Mouse (Mus musculus): ENCODE results near the gene 4930486L24Rik. TPM values are rescaled to one million over a fixed set of nuclear protein-coding genes. Genes with fewer than 3 reads are reported as not detected.

The 4930486L24Rik gene
- total and polyA plus RNA-seq, 3 experiments, result not detected

- Histone ChIP-seq H3K27ac (ENCODE audit: insufficient read depth, low read depth) (no peak within 1 kb of the TSS), H3K4me3 (replicated peaks in 1 of 3; ENCODE audit: low read depth in 2 of 3, low read length in 2 of 3, poor library complexity in 1 of 3) (no peak within 1 kb of the TSS), H3K27me3 (replicated peaks) (no peaks in the 10 kb centered on the region), H3K4me1 (ENCODE audit: control insufficient read depth in 1 of 2, insufficient read depth in 2 of 2) (no peaks in the 10 kb centered on the region), H3K79me2 (replicated peaks; ENCODE audit: control insufficient read depth, extremely low read depth, insufficient read depth, poor library complexity, severe bottlenecking) (no peaks in the 10 kb centered on the region), H3K36me3 (replicated peaks in 1 of 2; ENCODE audit: control insufficient read depth in 1 of 2, insufficient read depth in 1 of 2, low read length in 1 of 2) (no peaks in the 10 kb centered on the region), H3K4me2 (ENCODE audit: insufficient read depth, low read depth, poor library complexity, severe bottlenecking) (no peak within 1 kb of the TSS), H3K9ac (ENCODE audit: insufficient read depth, low read depth) (no peak within 1 kb of the TSS), H3K9me3 (replicated peaks; ENCODE audit: low read length) (peaks cover 69% of the 10 kb centered on the region)
- dilution Hi-C loops (cut with MboI; ENCODE audit: extremely low pct_ligation_motif_present, extremely low pct_unique_long_range_greater_than_20kb, low sequenced_read_pairs) (no loop called here), in situ Hi-C loops (cut with MboI; ENCODE audit: low pct_ligation_motif_present, low pct_unique_long_range_greater_than_20kb, low sequenced_read_pairs) (no loop called here)
- no peak for DNase-seq (ENCODE audit: extremely low read depth)
- no peak for TF ChIP-seq JUND (conservative IDR thresholded peaks at IDR 0.05; ENCODE audit: low read depth, low read length)
- TF ChIP-seq PAX5 (IDR thresholded peaks at IDR 0.05; ENCODE audit: low read length), result no peak
- no peak for TF ChIP-seq MEF2A (IDR thresholded peaks at IDR 0.05; ENCODE audit: borderline replicate concordance, low read depth, low read length)
- no peak for TF ChIP-seq POLR2A (IDR thresholded peaks at IDR 0.05; ENCODE audit: low read depth, low read length)
- TF ChIP-seq ZNF384 (IDR thresholded peaks at IDR 0.05; ENCODE audit: low read depth, low read length), result no peak
- TF ChIP-seq EP300 (IDR thresholded peaks at IDR 0.05; ENCODE audit: low read length), result no peak
- TF ChIP-seq NRF1 (IDR thresholded peaks at IDR 0.05; ENCODE audit: low read depth, low read length), result no peak
- no peak for TF ChIP-seq GABPA (IDR thresholded peaks at IDR 0.05; ENCODE audit: insufficient replicate concordance, low read depth, low read length)
- no peak for TF ChIP-seq POLR2AphosphoS2 (IDR thresholded peaks at IDR 0.05; ENCODE audit: low read depth, low read length)
- TF ChIP-seq MYC (IDR thresholded peaks at IDR 0.05; ENCODE audit: low read depth, low read length), result no peak
- TF ChIP-seq CHD1 (IDR thresholded peaks at IDR 0.05; ENCODE audit: low read depth, low read length), result no peak
Observed at GRCm38 (mm10) chr13:60802749-60803148, 61.5 kb downstream of the 4930486L24Rik start, which contains the start of gene Ctsll3. TSS of gene Ctsll3 (minus strand) at chr13:60802849.

Other genes with a start within 250 kb of the 4930486L24Rik start
- gene BC051665, start 78.1 kb downstream of the 4930486L24Rik start, total RNA-seq (2012; rRNA removed), result not detected in 2 replicates
- not detected in 2 replicates for gene BC051665, start 78.1 kb downstream of the 4930486L24Rik start, total RNA-seq (2014; rRNA removed)
- not detected in 2 replicates for gene BC051665, start 78.1 kb downstream of the 4930486L24Rik start, polyA plus RNA-seq (2012; ENCODE audit: insufficient read length, low read depth)
- gene Ctsll3, start 61.6 kb downstream of the 4930486L24Rik start, total RNA-seq (2012; rRNA removed), result not detected in 2 replicates
- not detected in 2 replicates for gene Ctsll3, start 61.6 kb downstream of the 4930486L24Rik start, total RNA-seq (2014; rRNA removed)
- not detected in 2 replicates for gene Ctsll3, start 61.6 kb downstream of the 4930486L24Rik start, polyA plus RNA-seq (2012; ENCODE audit: insufficient read length, low read depth)
- not detected in 2 replicates for gene Gm49392, start 32.4 kb upstream of the 4930486L24Rik start, total RNA-seq (2012; rRNA removed)
- not detected in 2 replicates for gene Gm49392, start 32.4 kb upstream of the 4930486L24Rik start, total RNA-seq (2014; rRNA removed)
- gene Gm49392, start 32.4 kb upstream of the 4930486L24Rik start, polyA plus RNA-seq (2012; ENCODE audit: insufficient read length, low read depth), result not detected in 2 replicates
- gene Ctla2b, start 33.0 kb upstream of the 4930486L24Rik start, total RNA-seq (2012; rRNA removed), result not detected in 2 replicates
- not detected in 2 replicates for gene Ctla2b, start 33.0 kb upstream of the 4930486L24Rik start, total RNA-seq (2014; rRNA removed)
- gene Ctla2b, start 33.0 kb upstream of the 4930486L24Rik start, polyA plus RNA-seq (2012; ENCODE audit: insufficient read length, low read depth), result not detected in 2 replicates
- gene Tpbpb, start 40.4 kb upstream of the 4930486L24Rik start, total RNA-seq (2012; rRNA removed), result not detected in 2 replicates
- gene Tpbpb, start 40.4 kb upstream of the 4930486L24Rik start, total RNA-seq (2014; rRNA removed), result not detected in 2 replicates
- gene Tpbpb, start 40.4 kb upstream of the 4930486L24Rik start, polyA plus RNA-seq (2012; ENCODE audit: insufficient read length, low read depth), result not detected in 2 replicates
- gene Gm49393, start 71.1 kb upstream of the 4930486L24Rik start, total RNA-seq (2012; rRNA removed), result not detected in 2 replicates
- not detected in 2 replicates for gene Gm49393, start 71.1 kb upstream of the 4930486L24Rik start, total RNA-seq (2014; rRNA removed)
- not detected in 2 replicates for gene Gm49393, start 71.1 kb upstream of the 4930486L24Rik start, polyA plus RNA-seq (2012; ENCODE audit: insufficient read length, low read depth)
- gene Gm49391, start 72.1 kb upstream of the 4930486L24Rik start, total RNA-seq (2012; rRNA removed), result not detected in 2 replicates
- gene Gm49391, start 72.1 kb upstream of the 4930486L24Rik start, total RNA-seq (2014; rRNA removed), result not detected in 2 replicates
- gene Gm49391, start 72.1 kb upstream of the 4930486L24Rik start, polyA plus RNA-seq (2012; ENCODE audit: insufficient read length, low read depth), result not detected in 2 replicates
- not detected in 2 replicates for gene Ctla2a, start 72.2 kb upstream of the 4930486L24Rik start, total RNA-seq (2012; rRNA removed)
- not detected in 2 replicates for gene Ctla2a, start 72.2 kb upstream of the 4930486L24Rik start, total RNA-seq (2014; rRNA removed)
- gene Ctla2a, start 72.2 kb upstream of the 4930486L24Rik start, polyA plus RNA-seq (2012; ENCODE audit: insufficient read length, low read depth), result not detected in 2 replicates
- not detected in 2 replicates for gene Tpbpa, start 77.5 kb upstream of the 4930486L24Rik start, total RNA-seq (2012; rRNA removed)
- gene Tpbpa, start 77.5 kb upstream of the 4930486L24Rik start, total RNA-seq (2014; rRNA removed), result not detected in 2 replicates
- gene Tpbpa, start 77.5 kb upstream of the 4930486L24Rik start, polyA plus RNA-seq (2012; ENCODE audit: insufficient read length, low read depth), result not detected in 2 replicates
- gene Ctsj, start 141.5 kb upstream of the 4930486L24Rik start, total RNA-seq (2012; rRNA removed), result not detected in 2 replicates
- gene Ctsj, start 141.5 kb upstream of the 4930486L24Rik start, total RNA-seq (2014; rRNA removed), result not detected in 2 replicates
- gene Ctsj, start 141.5 kb upstream of the 4930486L24Rik start, polyA plus RNA-seq (2012; ENCODE audit: insufficient read length, low read depth), result not detected in 2 replicates
- gene Ctsq, start 176.2 kb upstream of the 4930486L24Rik start, total RNA-seq (2012; rRNA removed), result not detected in 2 replicates
- gene Ctsq, start 176.2 kb upstream of the 4930486L24Rik start, total RNA-seq (2014; rRNA removed), result not detected in 2 replicates
- not detected in 2 replicates for gene Ctsq, start 176.2 kb upstream of the 4930486L24Rik start, polyA plus RNA-seq (2012; ENCODE audit: insufficient read length, low read depth)

Data from CH12.LX (cell line).